Mouse (Mus musculus): Measurements from ENCODE around the gene Cyp2j5. TPM values are rescaled to one million over a fixed set of nuclear protein-coding genes. Genes with fewer than 3 reads are reported as not detected.
A peak's percentile ranks its signal among the peaks of the same experiment; 100 is the strongest.
"Not testable (repeated sequence)": the region's sequence is repeated elsewhere in the genome, so short reads cannot be mapped to it uniquely, and the experiment has no call there.

Cyp2j5 gene
- polyA plus RNA-seq, 1 experiment, result not detected

DNA sequence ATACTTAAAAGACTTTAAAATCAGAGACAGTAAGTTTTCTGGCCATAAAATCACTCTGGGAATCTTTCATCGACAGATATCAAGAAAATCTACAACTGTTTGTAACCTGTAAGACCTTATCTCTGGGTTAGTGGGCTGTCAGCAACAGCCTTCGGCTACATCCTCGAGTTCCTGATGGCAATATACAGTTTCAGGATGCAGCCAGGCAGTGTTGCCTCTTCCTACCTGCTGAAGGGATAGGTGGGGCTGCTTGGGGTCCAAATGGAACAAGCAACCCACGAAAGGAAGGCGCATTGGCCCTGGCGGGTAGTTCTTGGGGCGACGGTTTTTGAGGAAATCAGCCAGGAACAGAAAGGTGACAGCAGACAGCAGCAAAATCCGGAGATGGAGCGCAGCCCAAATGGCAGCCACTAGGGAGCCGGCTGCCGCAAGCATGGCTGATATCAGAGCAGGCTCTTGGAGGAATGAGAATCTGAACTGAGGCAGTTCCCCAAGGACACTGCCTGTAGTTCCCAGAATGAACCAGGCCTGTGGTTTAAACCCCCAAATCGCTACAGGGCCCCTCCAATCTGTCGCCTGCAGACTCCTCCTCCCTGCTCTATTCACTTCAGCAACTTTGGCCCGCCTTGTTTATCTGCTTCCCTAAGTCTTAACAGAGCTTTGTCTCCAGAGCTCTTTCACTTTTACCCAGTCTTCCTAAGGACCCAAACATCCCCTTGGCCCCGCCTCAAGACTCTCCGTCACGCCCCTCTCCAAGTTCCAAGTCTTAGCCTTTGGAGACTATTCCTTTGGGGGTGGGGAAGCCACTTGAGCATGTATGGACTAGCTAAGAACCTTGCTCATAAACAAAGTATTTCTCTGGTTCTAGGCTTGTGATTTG, 72.8 kb downstream of the Cyp2j5 start, which contains the start of gene Cyp2j9:
Gene Cyp2j9, minus strand, starts transcription at position 668 of the 880 bp plus-strand sequence.
- no peak for TF ChIP-seq CTCF (IDR thresholded peaks at IDR 0.05; ENCODE audit: extremely low read depth, insufficient read depth, insufficient read length, insufficient replicate concordance)
- TF ChIP-seq POLR2A (IDR thresholded peaks at IDR 0.05; ENCODE audit: low read depth, low read length), result no peak
- no peaks in the 10 kb centered on the region for H3K27me3 ChIP-seq (ENCODE audit: control insufficient read depth, insufficient read depth, low read length)
- 4% methylated on average over 18 of the region's 18 CpGs for WGBS
- H3K4me1 ChIP-seq (ENCODE audit: control insufficient read depth, insufficient read depth, insufficient read length), result peaks cover 4% of the 10 kb centered on the region; the same call in 1 of the 2 replicates
- DNase-seq (ENCODE audit: low read depth in 1 of 2, low spot score in 2 of 2), result peak in 1 of 2 experiments; percentile 2
- H3K36me3 ChIP-seq (ENCODE audit: control insufficient read depth, insufficient read depth, low read length), result no peaks in the 10 kb centered on the region
- H3K27ac ChIP-seq (ENCODE audit: insufficient read depth, low read length), result peak within 1 kb of the TSS; percentile 42
- H3K4me3 ChIP-seq (ENCODE audit: extremely low read depth, insufficient read depth, insufficient read length), result peak within 1 kb of the TSS; percentile 42; the same call in 1 of the 2 replicates

DNA sequence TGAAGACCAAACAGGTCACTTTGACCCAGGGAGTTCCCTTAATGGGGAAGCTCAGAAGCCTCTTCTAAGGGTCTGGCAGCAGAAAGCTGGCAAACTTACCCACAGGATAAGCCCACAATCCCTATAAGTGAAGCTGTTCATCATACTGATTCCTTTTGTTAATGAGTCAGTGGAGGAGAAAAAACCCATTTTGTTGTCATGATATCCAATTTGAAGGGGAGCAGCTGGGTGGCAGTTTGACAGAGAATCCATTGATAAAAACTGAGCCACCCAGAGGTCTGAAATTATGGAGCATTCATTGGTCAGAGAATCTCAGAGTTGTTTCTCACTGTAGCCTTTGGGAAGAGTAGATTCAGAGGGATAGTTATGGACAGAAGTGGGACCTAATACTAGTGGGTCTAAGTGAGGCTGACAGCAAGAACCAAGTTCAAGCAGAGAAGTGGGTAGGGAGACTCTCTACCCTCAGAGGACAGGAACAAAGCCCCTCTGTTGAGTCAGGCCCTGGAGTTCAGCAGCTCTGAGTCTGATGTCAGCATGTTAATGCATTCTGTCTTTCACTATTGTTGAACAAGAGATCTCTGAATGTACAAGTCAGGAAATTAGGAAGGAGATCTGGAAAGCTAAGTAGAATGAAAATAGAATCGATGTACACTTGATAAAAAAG, 82.4 kb downstream of the Cyp2j5 start:
- H3K27ac ChIP-seq (ENCODE audit: insufficient read depth, low read length), result no peak overlapping the region
- DNase-seq (ENCODE audit: low read depth in 1 of 2, low spot score in 2 of 2), result no peak
- no peaks in the 10 kb centered on the region for H3K27me3 ChIP-seq (ENCODE audit: control insufficient read depth, insufficient read depth, low read length)
- TF ChIP-seq CTCF (IDR thresholded peaks at IDR 0.05; ENCODE audit: extremely low read depth, insufficient read depth, insufficient read length, insufficient replicate concordance), result no peak
- no peak for TF ChIP-seq POLR2A (IDR thresholded peaks at IDR 0.05; ENCODE audit: low read depth, low read length)
- H3K36me3 ChIP-seq (ENCODE audit: control insufficient read depth, insufficient read depth, low read length), result no peaks in the 10 kb centered on the region
- H3K4me3 ChIP-seq (ENCODE audit: extremely low read depth, insufficient read depth, insufficient read length), result no peak overlapping the region
- 81% methylated on average over 1 of the region's 1 CpGs for WGBS
- H3K4me1 ChIP-seq (ENCODE audit: control insufficient read depth, insufficient read depth, insufficient read length), result no peaks in the 10 kb centered on the region

DNA sequence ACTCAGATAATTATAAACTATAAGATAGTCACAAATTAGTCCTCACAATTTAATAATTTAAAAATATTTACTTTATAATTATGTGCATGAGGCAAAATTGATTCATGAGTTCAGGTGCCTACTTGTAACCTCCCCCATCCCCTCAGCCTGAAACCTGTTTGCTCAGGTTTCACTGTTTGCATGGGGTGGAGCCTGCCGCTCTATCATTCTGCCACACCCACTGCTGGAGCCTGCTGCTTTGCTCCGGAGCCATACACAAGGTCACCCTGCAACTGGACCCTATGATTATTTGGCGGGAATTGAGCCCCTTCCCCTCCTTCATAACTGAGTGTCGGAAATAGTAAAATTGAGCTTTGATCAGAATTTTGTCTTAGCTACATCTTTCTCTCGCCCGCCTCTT, 83.6 kb downstream of the Cyp2j5 start:
- not testable (repeated sequence) for DNase-seq (ENCODE audit: low read depth in 1 of 2, low spot score in 2 of 2); H3K4me1 ChIP-seq (ENCODE audit: control insufficient read depth, insufficient read depth, insufficient read length); H3K27ac ChIP-seq (ENCODE audit: insufficient read depth, low read length); H3K36me3 ChIP-seq (ENCODE audit: control insufficient read depth, insufficient read depth, low read length); H3K4me3 ChIP-seq (ENCODE audit: extremely low read depth, insufficient read depth, insufficient read length); H3K27me3 ChIP-seq (ENCODE audit: control insufficient read depth, insufficient read depth, low read length)
- 95% methylated on average over 6 of the region's 6 CpGs for WGBS

Other genes starting within 250 kb of the Cyp2j5 start
- gene Cyp2j8, start 156.8 kb downstream of the Cyp2j5 start, polyA plus RNA-seq (2012; rRNA removed), result not detected in 2 replicates
- 0.36 and 0.42 TPM in 2 replicates for gene Cyp2j6, start 110.5 kb downstream of the Cyp2j5 start, polyA plus RNA-seq (2012; rRNA removed)
- 0.56 and 0.63 TPM in 2 replicates for gene Cyp2j9, start 72.6 kb downstream of the Cyp2j5 start, polyA plus RNA-seq (2012; rRNA removed)
- gene Gm12695, start 121.0 kb upstream of the Cyp2j5 start, polyA plus RNA-seq (2012; rRNA removed), result not detected in 2 replicates